Mouse (Mus musculus): ENCODE data around the gene Dchs2. TPM values are rescaled to one million over a fixed set of nuclear protein-coding genes. Genes with fewer than 3 reads are reported as not detected.
A peak's percentile ranks its signal among the peaks of the same experiment; 100 is the strongest.

Gene Dchs2
- total RNA-seq, 2 experiments from 2014 or later = 0.54 to 0.75 TPM

DNA sequence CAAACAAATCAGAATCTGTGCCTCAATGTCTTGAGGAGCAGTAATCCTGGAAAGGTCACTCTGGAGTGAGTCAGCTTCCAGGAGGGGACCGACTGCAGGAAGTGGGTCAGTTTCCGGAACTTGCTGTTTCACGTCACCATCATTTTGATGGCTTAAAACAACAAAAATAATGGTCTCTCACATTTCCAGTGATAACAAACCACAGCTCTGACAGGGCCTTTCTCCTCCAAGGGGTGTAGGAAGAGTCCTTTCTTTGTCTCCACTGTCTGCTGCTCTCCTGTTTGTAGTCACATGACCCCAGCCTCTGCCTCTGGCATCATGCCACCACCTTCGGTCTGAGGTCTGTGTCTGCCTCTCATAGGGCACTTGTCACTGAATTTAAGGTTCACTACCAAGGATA lies 106.7 kb downstream of the Dchs2 start:
- intact Hi-C loops (cut with DNase I) = no loop called here

DNA sequence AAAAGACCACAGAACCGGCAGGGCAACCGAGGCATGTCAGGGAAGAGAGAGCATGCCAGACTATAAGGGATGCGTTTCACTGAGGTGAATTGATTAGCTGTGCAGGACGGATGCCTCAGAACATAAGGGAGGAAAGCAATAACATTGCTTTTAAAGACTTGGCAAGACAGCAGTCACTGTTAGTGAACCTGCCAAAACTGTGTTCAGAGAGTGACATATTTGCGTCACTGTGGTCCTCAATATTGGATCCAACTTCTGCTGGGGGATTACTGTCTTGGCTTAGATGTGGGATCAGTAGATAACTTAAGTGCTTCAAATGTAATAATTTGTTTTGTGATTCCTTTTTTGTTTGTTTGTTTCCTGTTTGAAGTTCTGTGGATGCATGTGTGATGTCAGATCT lies 107.3 kb downstream of the Dchs2 start:
- DNase-seq = no peak
- intact Hi-C loops (cut with DNase I) = no loop called here

More for the DNA sequence above, 106.7 kb downstream of the Dchs2 start:
- no peak for DNase-seq

DNA sequence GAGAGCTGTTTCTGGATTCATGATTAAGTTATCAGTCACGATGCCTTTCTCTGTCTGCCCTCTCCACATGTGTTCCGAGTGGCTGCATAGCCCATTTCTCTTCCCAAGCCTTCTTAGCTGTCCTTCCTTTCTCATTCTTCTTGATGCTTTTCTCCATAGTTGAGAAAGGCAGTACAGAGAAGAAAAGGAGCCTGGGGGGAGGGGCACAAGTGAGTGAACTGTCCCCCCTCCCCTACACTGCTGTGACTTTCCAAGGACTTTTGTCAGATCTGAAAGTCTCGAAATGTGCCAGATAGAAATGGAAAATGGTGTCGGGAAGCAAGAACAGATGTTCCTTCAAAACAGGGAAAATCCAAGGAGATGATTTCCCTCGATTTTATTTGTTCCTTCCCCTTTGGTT lies 118.8 kb downstream of the Dchs2 start:
- intact Hi-C loops (cut with DNase I) = no loop called here
- no peak for DNase-seq

DNA sequence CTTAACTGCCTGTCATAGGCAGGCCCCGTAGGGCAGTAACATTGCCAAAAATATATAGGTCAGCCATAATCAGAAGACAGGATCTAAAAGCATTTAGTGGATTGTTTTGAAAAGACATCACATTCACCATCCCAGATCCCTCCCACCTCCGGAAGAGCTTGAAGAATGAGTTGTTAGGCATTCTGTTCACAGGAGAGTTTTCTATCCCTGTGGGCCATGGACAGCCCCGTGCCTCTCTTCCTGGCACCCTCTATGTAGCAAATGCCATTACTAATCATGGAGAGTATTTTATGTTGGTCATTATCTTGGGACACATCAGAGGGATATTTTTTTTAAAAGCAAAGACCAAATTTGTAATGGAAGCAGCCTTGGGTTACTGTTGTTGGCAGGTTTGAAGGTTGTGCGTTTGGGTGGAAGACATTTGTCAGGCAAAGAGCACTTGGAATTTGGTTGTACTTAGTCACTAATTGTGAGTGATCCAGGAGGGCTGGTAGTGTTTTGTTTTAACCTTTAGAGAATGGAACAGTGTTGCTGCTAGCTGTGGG lies 122.3 kb downstream of the Dchs2 start:
- no peak for DNase-seq
- intact Hi-C loops (cut with DNase I) = no loop called here

GRCm38 (mm10) chr3:83251899-83252298 lies 124.2 kb downstream of the Dchs2 start:
- intact Hi-C loops (cut with DNase I) = no loop called here
- no peak for DNase-seq

DNA sequence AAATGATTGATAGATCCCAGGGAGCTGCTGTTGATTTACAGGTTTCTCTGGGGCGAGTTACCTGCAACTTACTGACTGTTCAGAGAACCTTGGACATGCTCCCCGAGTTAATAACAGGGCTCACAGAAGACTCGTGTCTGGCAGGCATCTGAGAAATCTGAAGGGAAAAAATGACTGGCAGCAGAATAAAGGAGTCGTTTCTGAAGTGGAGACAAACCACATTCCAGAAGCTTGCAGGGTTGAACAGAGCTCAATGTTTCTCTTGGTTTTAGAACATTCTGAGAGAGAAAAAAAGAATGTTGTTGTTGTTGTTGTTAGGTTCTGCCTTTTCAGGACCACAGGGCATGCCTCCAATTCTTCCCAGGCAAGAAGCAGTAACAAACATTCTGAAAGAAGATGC lies 131.7 kb downstream of the Dchs2 start:
- DNase-seq = no peak
- intact Hi-C loops (cut with DNase I) = no loop called here

DNA sequence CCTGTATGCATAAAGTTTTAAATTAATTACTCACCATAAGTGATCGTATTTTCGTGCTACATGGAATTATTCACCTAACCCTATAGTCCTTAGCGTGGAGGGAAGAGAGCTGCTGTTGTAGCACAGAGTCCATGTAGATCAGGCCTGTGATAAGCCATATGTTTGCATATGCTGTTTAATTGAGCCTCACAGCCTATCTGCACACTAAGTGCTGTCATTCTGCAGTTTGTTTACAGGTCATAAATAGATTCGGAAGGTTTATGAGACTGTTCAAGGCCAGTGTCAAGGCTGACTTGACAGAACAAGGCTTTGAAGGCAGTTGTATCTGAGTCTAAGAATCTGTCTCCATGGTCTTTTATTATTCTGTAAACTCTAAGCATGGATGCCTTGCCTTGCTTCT lies 138.3 kb downstream of the Dchs2 start:
- no peak for DNase-seq
- intact Hi-C loops (cut with DNase I) = no loop called here

GRCm38 (mm10) chr3:83270228-83270627 lies 142.5 kb downstream of the Dchs2 start:
- DNase-seq = no peak
- intact Hi-C loops (cut with DNase I) = no loop called here

- intact Hi-C loops (cut with DNase I) = no loop called here
- no peak for DNase-seq
Measured at GRCm38 (mm10) chr3:83270982-83271381, 143.2 kb downstream of the Dchs2 start.

- intact Hi-C loops (cut with DNase I) = loop anchor here (1.0 kb wide), 2 partner anchors 163 to 274 kb away; no protein-coding TSS in a partner anchor
Measured at GRCm38 (mm10) chr3:83273555-83274244, 146.0 kb downstream of the Dchs2 start.

GRCm38 (mm10) chr3:83275703-83276102 lies 148.0 kb downstream of the Dchs2 start:
- intact Hi-C loops (cut with DNase I) = no loop called here

More at GRCm38 (mm10) chr3:83273555-83274244, 146.0 kb downstream of the Dchs2 start:
- DNase-seq = peak; percentile 54 to 56

GRCm38 (mm10) chr3:83283882-83284281 lies 156.1 kb downstream of the Dchs2 start:
- intact Hi-C loops (cut with DNase I) = loop anchor here (10.0 kb wide), 1 partner anchor 201 kb away; no protein-coding TSS in a partner anchor

More at GRCm38 (mm10) chr3:83275703-83276102, 148.0 kb downstream of the Dchs2 start:
- DNase-seq = no peak

DNA sequence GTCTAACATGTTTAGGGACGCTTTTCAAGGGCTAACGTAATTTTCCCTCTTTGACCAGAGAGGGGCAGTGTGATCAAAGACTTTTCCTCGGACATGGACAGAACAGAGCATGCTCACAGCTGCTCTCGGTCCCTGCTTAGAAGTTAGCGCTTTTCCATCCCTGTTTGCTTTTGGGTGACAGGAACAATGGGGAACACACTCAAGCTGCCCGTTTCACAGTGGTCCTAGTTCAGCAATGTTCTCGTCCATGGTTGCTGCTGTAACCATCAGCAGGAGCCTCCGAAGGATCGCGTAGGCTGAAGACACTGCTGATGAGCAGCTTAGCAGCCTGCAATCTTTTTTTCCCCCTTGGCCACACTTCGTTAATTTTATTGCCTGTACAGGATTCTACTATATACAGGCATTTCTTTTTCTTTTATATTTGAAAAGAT lies 159.2 kb downstream of the Dchs2 start:
- DNase-seq = peak; percentile 15 to 55
- intact Hi-C loops (cut with DNase I) = loop anchor here (2.0 to 10.0 kb wide), 4 partner anchors 130 to 478 kb away; no protein-coding TSS in a partner anchor

More at GRCm38 (mm10) chr3:83283882-83284281, 156.1 kb downstream of the Dchs2 start:
- no peak for DNase-seq

GRCm38 (mm10) chr3:83288118-83288840 lies 160.5 kb downstream of the Dchs2 start:
- intact Hi-C loops (cut with DNase I) = loop anchor here (5.0 to 10.0 kb wide), 3 partner anchors 129 to 314 kb away; no protein-coding TSS in a partner anchor
- DNase-seq = no peak

GRCm38 (mm10) chr3:83290482-83290881 lies 162.7 kb downstream of the Dchs2 start:
- intact Hi-C loops (cut with DNase I) = no loop called here

GRCm38 (mm10) chr3:83290953-83291352 lies 163.2 kb downstream of the Dchs2 start:
- DNase-seq = no peak
- intact Hi-C loops (cut with DNase I) = no loop called here

More at GRCm38 (mm10) chr3:83290482-83290881, 162.7 kb downstream of the Dchs2 start:
- DNase-seq = no peak

GRCm38 (mm10) chr3:83299783-83300382 lies 172.1 kb downstream of the Dchs2 start:
- intact Hi-C loops (cut with DNase I) = no loop called here
- no peak for DNase-seq

GRCm38 (mm10) chr3:83303876-83304275 lies 176.1 kb downstream of the Dchs2 start:
- intact Hi-C loops (cut with DNase I) = no loop called here
- DNase-seq = no peak

GRCm38 (mm10) chr3:83345928-83346327 lies 218.2 kb downstream of the Dchs2 start:
- intact Hi-C loops (cut with DNase I) = no loop called here
- DNase-seq = no peak

DNA sequence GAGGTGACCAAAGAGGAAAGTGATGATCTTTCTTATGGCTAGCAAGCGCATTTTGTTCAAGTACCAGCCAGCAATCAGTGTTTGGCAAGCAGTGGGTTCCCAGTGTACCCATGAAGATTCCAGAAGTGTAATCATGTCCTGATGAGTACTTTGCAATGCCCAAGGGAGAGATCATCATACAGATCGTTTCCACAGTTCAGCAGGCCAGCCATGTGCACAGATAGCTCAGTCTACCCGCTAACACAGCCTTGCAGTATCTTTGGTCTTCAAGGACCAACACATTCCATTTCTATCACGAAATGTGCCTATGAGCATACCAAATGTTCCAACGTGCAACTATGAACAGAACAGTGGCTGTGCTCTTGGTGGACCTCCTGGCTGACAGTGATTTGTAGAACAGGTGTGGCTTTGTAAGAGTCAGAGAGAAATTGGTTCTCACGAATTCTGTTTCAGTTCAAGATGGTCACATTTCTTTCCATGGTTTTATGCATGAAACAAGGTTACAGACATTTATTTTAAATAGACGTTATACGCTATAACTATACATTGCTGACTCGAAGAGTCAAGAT lies 240.8 kb downstream of the Dchs2 start:
- intact Hi-C loops (cut with DNase I) = no loop called here
- DNase-seq = no peak

Data from heart, postnatal 36 days (tissue).